Mouse (Mus musculus) right cerebral cortex, postnatal 10 days (tissue): ENCODE measurements around the gene Map6.

Source experiments
- DNase-seq, 2 experiments: peaks; one replicate each; pipeline ENCODE4 v3.0.0; 2021; ENCODE audit warnings: low spot score in 2 of 2

Gene Map6

GRCm38 (mm10) chr7:99312671-99313143 is 45.5 kb downstream of the Map6 start:
- DNase-seq = no peak

GRCm38 (mm10) chr7:99313253-99313652 is 46.0 kb downstream of the Map6 start:
- DNase-seq = no peak

GRCm38 (mm10) chr7:99314565-99314964 is 47.3 kb downstream of the Map6 start:
- DNase-seq = no peak

- DNase-seq = no peak
Observed at GRCm38 (mm10) chr7:99316207-99316606, 49.0 kb downstream of the Map6 start.

- no peak for DNase-seq
Observed at GRCm38 (mm10) chr7:99317475-99317874, 50.2 kb downstream of the Map6 start.

GRCm38 (mm10) chr7:99320524-99320923 is 53.3 kb downstream of the Map6 start:
- no peak for DNase-seq

GRCm38 (mm10) chr7:99322691-99323320 is 55.6 kb downstream of the Map6 start:
- DNase-seq = no peak

- no peak for DNase-seq
Observed at GRCm38 (mm10) chr7:99323321-99323700, 56.1 kb downstream of the Map6 start.

GRCm38 (mm10) chr7:99324810-99325209 is 57.6 kb downstream of the Map6 start:
- no peak for DNase-seq

GRCm38 (mm10) chr7:99326128-99326527 is 58.9 kb downstream of the Map6 start:
- no peak for DNase-seq

- DNase-seq = no peak
Observed at GRCm38 (mm10) chr7:99328847-99329246, 61.6 kb downstream of the Map6 start.

- no peak for DNase-seq
Observed at GRCm38 (mm10) chr7:99330012-99330411, 62.8 kb downstream of the Map6 start.

GRCm38 (mm10) chr7:99332774-99333480 is 65.7 kb downstream of the Map6 start:
- peak; percentile 63 to 81 for DNase-seq

GRCm38 (mm10) chr7:99340736-99341135 is 73.5 kb downstream of the Map6 start:
- no peak for DNase-seq

GRCm38 (mm10) chr7:99343577-99343976 is 76.3 kb downstream of the Map6 start:
- DNase-seq = no peak

- no peak for DNase-seq
Observed at GRCm38 (mm10) chr7:99347268-99347667, 80.0 kb downstream of the Map6 start.

- DNase-seq = no peak
Observed at GRCm38 (mm10) chr7:99348883-99349282, 81.6 kb downstream of the Map6 start.

- no peak for DNase-seq
Observed at GRCm38 (mm10) chr7:99349782-99350720, 82.8 kb downstream of the Map6 start.

GRCm38 (mm10) chr7:99351104-99351801 is 84.0 kb downstream of the Map6 start:
- DNase-seq = no peak

GRCm38 (mm10) chr7:99351802-99352517 is 84.7 kb downstream of the Map6 start:
- DNase-seq = no peak
